Mouse (Mus musculus): Measurements from ENCODE around the gene Col13a1.

Col13a1 gene

DNA sequence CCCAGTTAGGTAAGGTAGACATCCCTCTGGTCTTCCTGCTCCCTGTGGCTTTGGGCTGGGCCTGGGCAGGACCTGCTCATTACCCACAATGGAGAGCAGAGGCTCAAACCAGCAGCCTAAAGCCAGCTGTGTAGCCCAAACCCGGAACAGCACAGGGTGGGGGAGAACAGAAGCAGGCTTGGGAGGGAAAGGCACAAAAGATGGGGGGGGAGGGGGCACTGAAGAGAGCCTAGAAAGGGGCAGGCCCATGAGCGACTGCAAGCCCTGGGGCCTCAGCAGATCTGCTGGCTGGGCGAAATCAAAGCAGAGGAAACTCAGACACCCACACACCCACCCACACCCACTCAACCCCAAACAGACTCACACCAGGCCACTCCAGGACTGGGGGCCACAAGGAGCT is 11.7 kb downstream of the Col13a1 start:
- DNase-seq: no peak

DNA sequence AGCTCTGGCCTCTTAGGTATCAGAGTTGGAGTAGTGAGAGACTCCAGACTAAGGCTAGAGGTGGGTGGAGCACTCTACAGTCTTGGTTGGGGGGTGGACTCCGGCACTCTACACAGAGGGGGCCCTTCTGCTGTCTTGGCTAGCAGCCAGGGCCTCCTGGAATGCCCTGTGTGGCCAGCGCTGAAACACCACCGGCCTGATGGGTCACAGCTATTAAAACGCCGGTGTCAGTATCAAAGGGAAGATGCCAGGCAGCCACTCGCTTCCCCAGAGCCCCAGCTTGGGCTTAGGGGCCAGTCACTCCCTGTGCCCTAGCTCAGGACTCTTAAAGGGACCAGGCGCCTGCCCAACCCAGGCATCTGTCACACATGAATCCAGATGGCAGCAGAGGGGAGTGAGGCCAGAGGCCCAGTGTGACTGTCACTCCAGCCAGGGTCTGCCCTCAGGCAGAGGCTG is 13.5 kb downstream of the Col13a1 start:
- DNase-seq: peak; percentile 17 to 26

DNA sequence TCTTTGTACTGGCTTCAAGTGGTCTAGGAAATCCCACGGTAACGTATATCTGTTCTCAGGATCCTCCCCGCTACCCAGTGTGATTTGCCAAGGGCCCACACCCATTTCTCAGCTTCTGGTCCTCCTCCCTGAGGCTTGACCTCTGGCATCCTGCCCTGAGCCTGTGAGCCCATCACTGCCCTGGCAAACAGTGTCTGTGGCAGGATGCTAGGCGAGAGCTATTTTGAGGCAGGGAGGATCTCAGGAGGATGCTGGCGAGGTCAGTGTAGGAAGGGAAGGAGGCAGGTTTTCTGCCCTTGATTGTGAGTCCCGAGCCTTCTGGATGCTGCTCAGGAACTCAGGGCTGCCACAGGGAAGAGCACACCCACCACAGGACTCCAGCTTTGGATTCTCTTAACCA is 22.2 kb downstream of the Col13a1 start:
- DNase-seq: peak; percentile 56 to 57

DNA sequence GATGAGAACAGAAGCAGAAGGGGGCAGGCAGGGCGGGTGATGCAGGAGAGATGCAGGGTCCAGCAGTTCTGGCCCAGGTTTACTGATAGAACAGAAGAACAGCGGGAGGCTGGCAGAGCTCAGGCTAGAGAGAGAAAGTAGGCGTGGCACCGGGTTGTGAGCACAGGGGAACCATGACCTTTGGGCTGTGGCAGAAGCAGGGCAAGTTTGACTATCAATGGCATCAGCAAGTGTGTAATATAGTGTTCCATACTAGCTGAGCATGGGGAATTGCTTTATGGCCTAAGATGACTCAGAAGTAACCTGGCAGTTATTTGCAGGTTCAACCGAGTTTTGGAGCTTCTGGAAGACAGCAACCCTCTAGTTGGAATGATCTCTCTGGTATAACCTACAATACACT is 25.0 kb downstream of the Col13a1 start:
- no peak for DNase-seq

DNA sequence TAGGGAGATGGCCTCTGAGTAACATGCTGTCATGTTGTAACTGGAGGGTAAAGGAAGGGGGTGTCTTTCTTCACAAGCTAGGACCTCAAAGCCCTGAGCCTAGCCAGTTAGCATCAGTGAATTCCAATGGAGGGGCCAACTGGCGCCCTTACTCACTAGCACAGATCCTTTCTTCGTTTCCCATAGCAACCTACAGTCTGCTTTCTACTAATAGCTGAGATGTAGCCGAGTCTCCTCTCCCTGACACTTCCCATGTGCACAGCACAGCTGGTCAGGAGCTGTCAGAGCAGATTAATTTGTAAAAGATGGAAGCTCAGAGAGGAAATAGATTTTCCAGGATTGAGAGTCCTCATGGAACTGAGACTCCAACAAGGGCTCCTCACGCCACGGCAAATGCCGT is 29.4 kb downstream of the Col13a1 start:
- DNase-seq: no peak

DNA sequence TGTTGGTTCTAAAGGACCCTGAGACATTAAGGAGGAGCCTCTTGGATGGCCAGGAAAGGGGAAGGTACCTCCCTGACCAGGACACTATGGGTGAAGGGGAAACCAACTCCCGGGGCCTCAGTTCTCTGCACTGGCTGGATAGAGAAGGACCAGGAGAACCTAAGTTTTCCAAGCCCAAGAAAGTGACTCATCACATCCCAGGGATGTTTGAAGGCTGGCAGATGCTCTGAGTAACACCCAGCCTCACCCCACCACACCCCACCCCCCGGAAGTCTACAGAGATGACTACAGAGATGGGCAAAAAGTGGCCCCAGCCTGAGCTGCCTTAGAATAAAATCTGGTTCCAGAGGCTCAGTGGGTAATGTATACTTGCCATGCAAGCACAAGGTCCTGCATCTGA is 34.5 kb downstream of the Col13a1 start:
- DNase-seq: no peak

DNA sequence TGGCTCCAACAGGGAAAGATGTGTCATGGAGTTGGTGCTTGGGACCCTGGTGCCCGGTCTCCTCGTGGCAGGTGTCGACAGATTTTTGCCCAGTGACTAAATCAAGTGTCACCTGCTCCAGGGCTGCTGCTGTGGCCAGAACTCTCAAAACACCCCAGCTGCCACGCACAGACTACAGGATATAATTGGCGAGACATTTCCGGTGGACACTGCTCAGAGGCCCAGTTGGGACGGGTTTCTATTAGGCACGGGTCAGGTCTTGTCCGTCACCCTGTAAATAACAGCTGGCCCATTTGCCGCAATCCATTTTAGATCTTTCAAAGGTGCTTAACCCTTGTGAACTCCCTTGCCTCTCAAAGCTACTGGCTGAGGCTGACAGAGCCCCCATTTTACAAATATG is 35.4 kb downstream of the Col13a1 start:
- DNase-seq: no peak

DNA sequence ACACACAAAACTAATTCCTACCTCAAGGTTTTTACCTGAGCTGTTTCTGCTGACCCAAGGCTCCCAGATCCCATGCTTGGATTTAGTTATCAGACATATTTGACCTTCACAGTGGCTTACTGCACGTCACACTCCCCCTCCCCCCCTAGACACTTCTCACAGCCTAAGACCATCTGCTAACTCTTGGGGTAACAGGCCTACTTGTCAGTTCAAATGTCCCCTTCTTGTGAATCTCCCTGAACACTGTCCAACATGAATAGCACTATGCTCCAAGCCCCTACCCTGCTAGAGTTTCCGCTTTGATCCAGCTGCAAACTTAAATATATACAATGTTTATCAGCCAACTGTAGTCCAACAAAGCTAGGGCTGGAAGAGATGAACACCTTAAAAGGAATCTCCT is 36.2 kb downstream of the Col13a1 start:
- DNase-seq: no peak

DNA sequence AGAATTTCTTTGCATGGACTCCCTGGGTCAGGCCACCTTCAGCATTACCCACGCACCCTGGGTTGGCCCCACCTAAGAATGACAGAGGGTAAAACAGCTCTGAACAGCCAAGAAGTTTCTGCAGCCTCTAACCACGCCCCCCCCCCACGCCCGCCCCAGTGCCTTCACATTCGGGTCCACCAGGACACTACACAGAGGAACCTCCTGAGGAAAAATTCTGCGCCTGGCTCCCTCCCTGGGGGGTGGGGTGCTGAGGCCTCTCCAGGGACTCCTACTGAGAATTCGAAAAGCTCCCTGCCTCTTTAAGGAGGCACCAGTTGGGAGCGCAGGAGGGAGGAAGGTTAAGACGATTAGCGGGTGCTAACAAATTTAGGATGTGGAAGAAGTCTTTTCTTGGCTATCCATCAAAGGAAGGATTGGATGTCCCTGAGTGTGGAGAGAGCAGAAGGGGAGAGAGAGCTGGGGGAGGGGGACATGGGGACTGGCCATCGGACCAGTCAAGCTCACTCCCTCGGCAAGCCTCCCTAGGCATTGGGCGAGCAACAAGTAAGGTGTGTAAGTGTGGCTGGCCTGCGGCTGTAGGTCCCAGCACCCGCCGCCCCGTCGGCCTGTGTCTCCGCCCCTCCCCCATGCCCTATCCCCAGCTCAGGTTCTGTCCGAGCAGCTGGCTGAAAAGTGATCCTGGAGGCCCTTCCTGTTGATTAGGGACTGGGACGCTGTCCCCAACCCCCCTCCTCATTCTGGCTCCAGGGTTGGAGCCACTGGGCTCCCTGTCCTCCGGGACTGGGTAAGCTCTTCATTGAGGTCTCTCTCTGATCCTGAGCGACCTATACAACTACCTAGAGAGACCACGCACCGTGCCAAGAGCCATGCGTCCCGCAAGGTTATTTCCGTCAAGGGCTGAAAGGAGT is 42.4 kb downstream of the Col13a1 start:
- no peak for DNase-seq

DNA sequence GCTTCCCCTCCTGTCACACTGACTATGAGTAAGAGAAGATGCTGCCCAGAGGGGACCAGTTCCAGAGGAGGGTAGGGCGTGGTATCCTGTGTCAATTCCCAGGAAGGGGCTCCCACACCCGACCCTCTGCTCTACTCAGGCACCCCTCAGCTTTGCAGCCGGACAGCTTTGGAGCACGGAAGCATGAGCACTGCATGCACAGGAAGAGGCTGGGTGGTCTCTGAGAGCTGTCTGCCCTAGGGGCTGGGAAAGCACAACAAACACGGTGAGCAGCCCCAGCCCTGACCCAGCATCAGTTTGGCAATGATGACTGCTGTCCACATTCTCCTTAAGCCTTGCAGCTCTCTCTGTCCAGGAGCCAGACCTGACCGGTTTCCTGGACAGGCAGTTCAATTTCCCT is 47.2 kb downstream of the Col13a1 start:
- no peak for DNase-seq

DNA sequence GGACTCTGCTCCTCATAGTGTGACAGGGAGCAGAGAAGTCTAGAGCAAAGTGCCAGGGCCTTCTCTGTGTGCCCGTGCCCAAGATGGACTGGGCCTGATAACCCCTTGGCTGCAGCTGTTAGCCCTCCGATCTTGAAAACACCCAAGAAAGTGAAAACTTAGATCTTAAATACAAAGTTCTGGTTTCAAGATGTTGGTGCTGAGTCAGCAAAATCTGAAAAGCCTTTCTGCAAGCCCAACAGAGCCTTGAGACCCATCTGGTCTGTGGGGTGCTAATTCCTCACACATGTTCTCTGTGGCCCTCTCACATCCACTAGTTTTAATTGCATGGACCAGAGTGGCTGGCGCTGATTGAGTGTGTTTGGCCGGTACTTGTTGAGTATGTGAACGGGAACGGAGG is 49.0 kb downstream of the Col13a1 start:
- no peak for DNase-seq

DNA sequence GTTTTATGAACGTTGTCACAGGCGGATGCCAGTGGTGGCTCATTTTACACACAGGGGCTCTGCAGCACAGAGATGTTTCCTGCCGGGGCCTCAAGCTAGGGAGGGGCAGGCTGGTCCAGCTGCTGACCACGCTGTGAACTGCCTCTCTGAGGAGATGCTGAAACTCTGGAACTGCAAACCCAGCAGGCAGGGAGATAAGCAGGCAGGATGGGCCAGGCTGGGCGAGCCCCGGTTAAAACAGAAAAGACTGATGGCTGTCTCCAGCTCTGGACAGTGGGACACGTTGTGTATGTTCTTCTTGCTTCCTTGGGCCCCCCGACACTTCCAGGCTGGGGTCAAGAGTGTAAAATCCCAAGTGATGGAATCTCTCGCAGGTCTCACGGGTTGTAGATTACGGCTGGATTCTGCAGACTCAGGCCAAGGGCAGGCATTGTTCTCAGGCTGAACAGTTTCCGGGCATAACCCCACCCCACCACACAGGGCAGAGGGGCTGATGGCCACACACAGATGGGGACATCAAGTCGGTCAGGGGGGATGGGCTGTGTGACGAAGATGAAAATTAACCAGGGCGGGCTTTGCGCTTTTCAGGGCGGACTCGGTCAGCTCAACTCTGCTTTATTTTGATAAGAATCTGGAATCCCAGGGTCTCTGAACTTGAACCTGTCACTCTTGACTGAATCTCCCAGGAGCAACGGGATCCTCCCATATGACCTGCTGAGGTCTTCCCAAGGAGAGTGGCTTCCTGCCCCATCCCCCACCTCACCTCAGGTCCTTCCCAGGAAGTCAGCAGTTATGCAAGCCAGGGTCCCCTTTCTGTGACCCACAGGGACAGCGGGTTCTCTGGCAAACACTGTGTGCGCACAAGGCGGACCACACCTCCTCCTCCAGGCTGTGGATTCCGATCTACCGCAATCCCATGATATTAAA is 49.9 kb downstream of the Col13a1 start:
- no peak for DNase-seq

DNA sequence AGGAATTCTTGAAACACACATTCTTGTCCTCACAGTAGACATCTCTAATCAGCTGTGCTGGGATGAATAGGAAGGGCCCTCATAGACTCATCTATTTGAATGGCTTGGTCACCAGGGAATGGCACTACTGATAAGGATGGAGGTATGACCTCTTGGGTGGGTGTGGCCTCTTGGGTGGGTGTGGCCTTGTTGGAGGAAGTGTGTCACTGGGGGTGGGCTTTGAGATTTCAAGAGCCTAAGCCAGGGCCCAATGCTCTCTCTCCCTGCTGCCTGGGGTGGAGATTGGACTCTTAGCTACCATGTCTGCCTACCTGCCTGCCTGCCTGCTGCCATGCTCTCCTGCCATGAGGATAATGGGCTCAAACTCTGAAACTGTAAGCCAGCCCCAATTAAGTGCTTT is 53.2 kb downstream of the Col13a1 start:
- DNase-seq: no peak

DNA sequence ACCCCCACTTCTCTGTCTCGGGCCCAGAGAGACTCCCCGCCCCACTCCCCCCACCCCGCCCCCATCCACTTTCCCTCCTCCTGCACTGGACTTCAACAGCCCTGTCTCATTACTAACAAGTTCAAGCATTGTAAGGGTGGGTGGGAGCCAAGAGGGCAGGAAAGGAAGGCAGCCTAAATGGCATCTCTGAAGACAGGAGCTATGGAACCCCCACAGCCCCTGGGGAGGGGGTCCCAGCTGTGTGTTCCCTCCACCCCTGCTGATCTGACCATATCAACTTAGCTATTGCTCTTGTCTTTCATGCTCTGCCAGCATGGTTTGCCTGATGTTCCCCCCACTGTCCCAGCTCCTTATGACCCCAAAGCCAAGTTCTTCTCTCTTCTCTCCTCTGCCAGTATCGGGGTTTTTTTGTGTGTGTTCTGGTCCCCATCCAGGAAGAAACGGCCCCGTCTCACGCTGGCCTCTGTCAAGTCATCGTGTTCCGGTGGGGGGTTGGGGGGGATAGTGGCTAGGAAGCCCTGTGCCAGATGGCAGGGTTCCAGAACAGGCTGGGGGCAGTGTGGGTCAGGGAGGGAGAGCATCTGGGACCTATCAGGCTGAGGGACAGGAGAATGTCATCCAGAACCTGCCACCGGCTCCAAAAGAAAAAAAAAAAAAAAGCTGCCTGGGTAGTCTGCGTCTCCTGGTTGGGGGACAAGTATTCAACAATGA is 58.1 kb downstream of the Col13a1 start:
- DNase-seq: no peak

DNA sequence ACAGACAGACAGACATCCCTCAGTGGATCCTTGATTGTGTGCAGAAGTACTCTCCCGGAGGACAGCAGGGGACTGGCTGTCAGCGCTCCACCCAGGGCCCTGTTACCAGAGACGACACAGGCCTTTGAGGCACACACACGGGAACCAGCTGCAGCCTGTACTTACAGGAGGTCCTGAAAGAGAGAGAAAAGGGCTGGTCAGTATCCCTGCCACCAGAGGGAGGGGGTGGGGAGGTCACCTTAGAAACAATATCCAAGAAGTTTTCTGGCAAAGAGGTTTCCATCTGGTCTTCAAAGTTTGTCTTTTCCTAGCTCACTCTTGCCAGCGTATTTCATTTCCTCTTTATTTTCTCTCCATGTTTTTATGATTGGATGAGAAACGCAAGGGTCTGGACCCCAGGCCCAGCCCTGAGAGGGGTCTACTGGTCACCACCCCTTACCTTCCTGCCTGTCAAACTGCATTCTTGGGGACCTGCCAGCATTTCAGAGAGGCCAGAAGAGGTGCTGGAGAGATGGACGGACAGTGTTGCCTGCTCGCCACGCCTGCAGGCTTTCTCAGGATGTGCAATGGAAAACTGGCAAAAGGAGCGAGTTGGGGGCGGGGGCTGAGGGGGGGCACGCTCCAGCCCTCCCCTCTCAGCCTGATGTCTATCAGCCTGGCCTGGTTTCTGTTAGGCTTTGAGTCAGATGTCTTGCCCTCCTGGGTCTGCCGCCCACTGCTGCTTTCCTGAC is 58.8 kb downstream of the Col13a1 start:
- peak in 1 of 2 experiments; percentile 9 for DNase-seq

DNA sequence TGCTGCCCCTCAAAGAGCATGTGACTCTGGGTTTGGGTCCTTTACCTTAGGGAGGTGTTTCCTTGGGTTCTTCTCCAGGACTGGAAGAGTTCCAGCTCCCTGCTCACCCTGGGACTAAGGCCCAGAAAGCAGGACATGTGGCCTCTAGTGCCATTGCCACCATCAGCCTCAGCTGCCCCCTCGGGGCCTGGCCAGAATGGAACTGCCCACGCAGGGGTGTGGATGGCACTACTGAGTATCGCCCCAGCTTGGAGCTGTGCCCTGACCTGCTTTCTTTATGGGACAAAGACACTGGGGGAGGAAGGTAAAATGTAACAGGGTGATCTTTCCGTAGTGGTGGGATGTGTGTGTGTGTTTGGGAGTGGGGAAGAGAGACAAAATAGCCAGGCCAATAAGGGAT is 59.4 kb downstream of the Col13a1 start:
- DNase-seq: peak; percentile 20 to 35

DNA sequence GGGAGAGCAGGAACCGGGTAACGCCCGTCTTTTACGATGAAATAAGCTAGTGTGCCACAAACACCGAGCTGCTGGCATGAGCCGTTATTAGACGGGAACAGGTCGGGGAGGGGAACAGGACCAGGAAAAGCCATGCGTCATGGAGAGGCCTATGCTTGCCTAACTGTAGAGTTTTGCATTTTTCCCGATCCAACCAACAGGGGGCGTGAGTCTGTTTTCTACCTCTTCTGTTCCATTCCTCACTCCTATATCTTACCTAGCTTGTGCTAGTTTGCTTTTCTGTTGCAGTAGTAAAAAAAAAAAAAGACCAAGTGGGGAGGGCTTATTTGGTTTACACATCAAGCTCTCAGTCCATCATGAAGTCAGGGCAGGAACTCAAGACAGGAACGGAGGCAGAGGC is 61.8 kb downstream of the Col13a1 start:
- DNase-seq: no peak

DNA sequence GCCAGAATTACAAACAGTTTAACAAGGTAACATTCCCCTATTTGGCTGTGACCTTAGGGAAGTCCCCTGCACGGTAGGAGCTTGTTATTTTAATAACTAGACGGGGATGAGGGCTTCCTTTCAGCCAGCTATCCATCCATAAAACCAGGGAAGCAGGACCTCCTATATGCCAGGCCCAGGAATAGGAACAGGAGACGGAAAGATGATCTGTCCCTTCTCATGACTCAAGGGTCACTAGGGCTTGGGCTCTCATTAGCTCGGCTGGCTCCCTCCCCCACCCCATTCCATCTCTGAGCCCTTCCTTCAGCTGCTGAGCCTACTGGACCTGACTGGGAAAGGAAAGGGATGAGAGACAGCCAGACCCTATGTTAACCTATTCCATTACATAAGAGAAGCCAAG is 67.1 kb downstream of the Col13a1 start:
- no peak for DNase-seq

DNA sequence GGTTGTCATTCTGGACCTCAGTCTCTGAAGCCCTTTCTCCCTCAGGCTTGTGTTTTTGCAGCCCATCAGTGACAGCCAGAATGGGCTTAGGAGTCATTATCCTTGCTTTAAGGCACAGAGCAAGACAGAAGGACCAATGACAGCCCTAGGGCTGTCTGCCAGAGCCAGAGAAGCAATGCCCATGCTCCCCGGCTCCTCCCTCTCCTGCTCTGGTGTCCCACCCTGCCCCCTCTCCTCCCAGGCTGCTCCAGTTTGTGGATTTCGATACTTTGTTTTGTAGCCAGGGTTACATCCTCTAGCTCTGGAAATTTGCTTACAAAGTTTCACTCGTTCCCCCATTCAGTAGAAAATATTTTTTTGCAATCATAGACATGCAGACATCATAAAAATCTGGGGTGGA is 69.9 kb downstream of the Col13a1 start:
- DNase-seq: no peak

DNA sequence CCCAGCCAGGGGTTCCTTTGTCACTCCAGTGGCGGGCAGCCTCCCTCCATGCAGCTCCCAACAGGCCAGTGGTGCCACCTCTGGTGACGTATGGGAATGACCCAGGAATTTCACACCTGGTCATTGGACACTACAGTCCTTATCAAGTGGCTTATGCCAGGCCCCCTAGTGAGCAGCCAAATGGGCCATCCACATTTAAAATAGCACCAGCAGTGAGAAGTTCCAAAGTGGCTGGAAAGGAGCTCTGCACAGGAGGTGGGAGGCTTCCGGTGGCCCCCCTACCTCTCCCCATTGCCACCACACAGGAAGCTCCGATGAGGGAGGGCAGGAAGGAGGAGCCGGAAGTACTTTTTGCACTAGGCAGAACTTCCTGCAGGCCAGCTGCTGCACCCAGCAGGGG is 72.7 kb downstream of the Col13a1 start:
- DNase-seq: peak; percentile 5 to 12

DNA sequence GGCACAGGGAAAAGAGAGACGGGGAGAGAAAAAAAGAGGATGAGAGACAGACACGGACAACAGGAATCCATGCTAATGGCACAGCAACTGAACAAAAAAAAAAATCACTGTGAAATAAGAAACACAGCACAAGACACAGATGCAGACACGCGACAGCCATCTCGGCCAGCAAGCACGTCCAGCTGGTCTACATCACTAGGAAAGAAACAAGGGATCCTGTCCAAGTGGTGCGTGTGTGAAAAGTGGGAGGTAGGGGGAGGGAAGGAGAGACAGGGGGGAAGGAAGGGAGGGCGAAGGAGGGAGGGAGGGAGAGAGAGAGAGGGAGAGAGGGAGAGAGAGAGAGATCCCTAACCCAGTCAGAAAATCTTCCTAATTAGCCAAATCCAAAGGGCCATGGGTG is 73.6 kb downstream of the Col13a1 start:
- no peak for DNase-seq

DNA sequence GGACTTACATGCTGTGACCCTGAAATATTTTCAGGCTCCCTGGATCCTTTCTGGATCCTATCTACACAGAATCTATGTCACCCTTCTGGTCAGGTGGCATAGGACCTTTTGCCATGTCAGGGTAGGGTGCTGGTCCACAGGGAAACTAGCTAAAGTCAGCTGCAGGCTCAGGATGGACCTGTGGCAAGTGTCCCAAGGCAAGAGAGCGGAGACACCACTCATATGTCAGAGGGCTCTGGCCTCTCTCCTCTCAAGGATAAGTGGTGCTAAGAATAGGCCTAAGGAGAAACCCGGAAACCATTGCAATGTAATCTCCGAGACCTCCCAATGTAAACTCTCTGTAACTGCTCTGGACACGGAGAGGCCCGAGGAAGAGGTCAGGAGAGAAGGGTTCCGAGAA is 80.8 kb downstream of the Col13a1 start:
- DNase-seq: no peak
